Mouse (Mus musculus): Measurements from ENCODE around the gene R3hdm2. TPM values are rescaled to one million over a fixed set of nuclear protein-coding genes. Genes with fewer than 3 reads are reported as not detected.
A peak's percentile ranks its signal among the peaks of the same experiment; 100 is the strongest.

R3hdm2 gene
- total and polyA plus RNA-seq, 3 experiments = 8.2 to 60.6 TPM; not detected in 1

DNA sequence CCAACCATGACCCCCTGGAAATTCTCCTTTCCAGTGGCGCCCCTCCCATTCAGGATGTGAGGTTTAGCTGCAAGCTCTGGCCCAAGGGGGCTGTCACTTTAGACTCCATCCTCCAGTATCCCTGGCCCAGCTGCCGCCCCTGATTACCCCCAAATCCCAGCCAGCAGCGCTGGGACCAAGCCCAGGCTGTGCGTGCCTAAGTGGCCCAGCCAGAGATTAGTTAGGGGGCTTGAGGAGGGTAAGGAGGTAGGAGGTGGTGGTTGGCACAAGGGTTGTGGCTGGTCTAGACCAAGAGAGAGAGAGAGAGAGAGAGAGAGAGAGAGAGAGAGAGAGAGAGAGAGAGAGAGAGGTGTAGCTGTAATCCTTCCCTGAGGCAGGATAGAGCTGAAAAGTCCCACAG, 151.4 kb downstream of the R3hdm2 start:
- Histone ChIP-seq H3K9me3 (replicated peaks; ENCODE audit: insufficient read depth, low read length) (no peaks in the 10 kb centered on the region), H3K27me3 (ENCODE audit: control insufficient read depth in 1 of 2, insufficient read depth in 2 of 2, low read length in 2 of 2) (peaks cover 8 to 18% of the 10 kb centered on the region in 2 experiments), H3K4me1 (ENCODE audit: control insufficient read depth in 1 of 2, insufficient read depth in 2 of 2, low read length in 2 of 2) (peaks cover 0 to 7% of the 10 kb centered on the region in 2 experiments; a peak in 1 of 4 replicates), H3K9ac (ENCODE audit: control insufficient read depth, low read depth, low read length, poor library complexity, severe bottlenecking) (no peak overlapping the region), H3K4me3 (ENCODE audit: control insufficient read depth in 1 of 2, insufficient read depth in 1 of 2, low read depth in 2 of 2, low read length in 2 of 2) (no peak overlapping the region), H3K36me3 (ENCODE audit: control insufficient read depth in 1 of 2, insufficient read depth in 2 of 2, low read length in 2 of 2) (no peaks in the 10 kb centered on the region), H3K27ac (ENCODE audit: control insufficient read depth, low read depth, low read length) (no peak overlapping the region), H3K79me2 (ENCODE audit: control insufficient read depth, insufficient read depth, low read length, poor library complexity) (no peaks in the 10 kb centered on the region)
- TF ChIP-seq RCOR1 (IDR thresholded peaks at IDR 0.05; ENCODE audit: low read depth, low read length) (no peak), GABPA (IDR thresholded peaks at IDR 0.05; ENCODE audit: low read depth, low read length) (no peak), MAX (IDR thresholded peaks at IDR 0.05; ENCODE audit: low read length) (no peak), ZNF384 (IDR thresholded peaks at IDR 0.05; ENCODE audit: low read depth, low read length) (no peak), ZKSCAN1 (IDR thresholded peaks at IDR 0.05; ENCODE audit: low read depth, low read length) (no peak), MAZ (IDR thresholded peaks at IDR 0.05; ENCODE audit: low read depth, low read length) (no peak), TAL1 (IDR thresholded peaks at IDR 0.05; ENCODE audit: low read length) (no peak), CHD2 (IDR thresholded peaks at IDR 0.05; ENCODE audit: low read length) (no peak), ETS1 (IDR thresholded peaks at IDR 0.05; ENCODE audit: low read depth, low read length) (no peak), USF1 (IDR thresholded peaks at IDR 0.05; ENCODE audit: low read depth, low read length) (no peak), MAFK (IDR thresholded peaks at IDR 0.05; ENCODE audit: borderline replicate concordance, low read depth, low read length) (no peak), BHLHE40 (IDR thresholded peaks at IDR 0.05; ENCODE audit: borderline replicate concordance, low read depth, low read length) (no peak), CHD1 (IDR thresholded peaks at IDR 0.05; ENCODE audit: low read depth, low read length) (no peak), EP300 (IDR thresholded peaks at IDR 0.05; ENCODE audit: low read depth in 1 of 2, low read length in 2 of 2) (no peak), MYC (IDR thresholded peaks at IDR 0.05; ENCODE audit: low read depth, low read length) (no peak)
- no peak for DNase-seq (ENCODE audit: low read depth, low spot score)

DNA sequence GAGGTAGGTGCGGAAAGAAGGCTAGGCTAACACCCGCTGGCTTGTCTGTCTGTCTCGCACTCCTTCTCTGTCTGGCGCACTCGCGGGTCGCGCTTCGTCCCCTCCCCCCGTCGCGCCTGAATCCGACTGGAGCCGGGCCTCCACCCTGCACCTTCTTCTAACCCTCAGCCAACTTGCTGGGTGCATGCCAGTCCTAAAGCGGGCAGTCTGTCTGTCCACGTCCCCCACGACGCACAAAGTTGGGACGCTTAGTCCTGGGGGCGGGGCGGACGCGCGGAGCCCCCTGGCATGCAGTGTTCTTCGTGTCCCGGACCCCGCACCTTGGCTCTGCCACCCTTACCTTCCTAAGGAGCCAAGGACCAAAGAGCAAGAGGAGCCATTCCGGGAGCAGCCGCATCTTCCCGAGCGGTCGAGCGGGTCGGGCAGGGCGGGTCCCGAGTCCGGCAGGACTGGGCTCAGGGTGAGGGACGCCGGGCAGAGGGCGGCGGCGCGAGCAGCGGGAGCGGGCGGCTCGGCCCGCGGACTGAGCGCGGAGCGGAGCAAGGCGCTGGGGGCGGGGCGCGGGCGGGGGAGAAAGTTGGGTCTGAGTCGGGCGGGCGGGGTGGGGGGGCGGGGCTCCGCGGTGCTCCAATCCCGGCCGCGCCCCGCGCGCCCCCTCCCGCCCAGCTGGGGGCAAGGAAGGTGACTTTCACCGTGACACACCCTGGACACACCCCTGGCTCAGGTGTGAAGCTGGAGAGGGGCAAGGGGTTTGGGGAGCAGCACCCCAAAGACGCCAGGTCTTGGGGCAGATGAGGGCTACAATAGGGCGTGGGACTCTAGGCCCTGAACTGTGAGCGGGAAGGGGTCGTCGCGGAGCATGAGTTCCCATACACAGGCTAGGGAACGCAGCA, 154.2 kb downstream of the R3hdm2 start, which contains the start of gene Nxph4:
Gene Nxph4 (minus strand): TSS at position 524 of the 893 bp plus-strand sequence.
- DNase-seq (ENCODE audit: low read depth, low spot score) = no peak
- Histone ChIP-seq H3K4me1 (ENCODE audit: control insufficient read depth in 1 of 2, insufficient read depth in 2 of 2, low read length in 2 of 2) (peaks cover 0 to 13% of the 10 kb centered on the region in 2 experiments; a peak in 2 of 4 replicates), H3K9me3 (replicated peaks; ENCODE audit: insufficient read depth, low read length) (no peaks in the 10 kb centered on the region), H3K4me3 (ENCODE audit: control insufficient read depth in 1 of 2, insufficient read depth in 1 of 2, low read depth in 2 of 2, low read length in 2 of 2) (peak within 1 kb of the TSS; percentile 38 to 48; a peak in 3 of 4 replicates), H3K9ac (ENCODE audit: control insufficient read depth, low read depth, low read length, poor library complexity, severe bottlenecking) (peak within 1 kb of the TSS; percentile 54; the same call in 1 of the 2 replicates), H3K27me3 (ENCODE audit: control insufficient read depth in 1 of 2, insufficient read depth in 2 of 2, low read length in 2 of 2) (peaks cover 8 to 18% of the 10 kb centered on the region in 2 experiments), H3K27ac (ENCODE audit: control insufficient read depth, low read depth, low read length) (no peak within 1 kb of the TSS), H3K36me3 (ENCODE audit: control insufficient read depth in 1 of 2, insufficient read depth in 2 of 2, low read length in 2 of 2) (no peaks in the 10 kb centered on the region), H3K79me2 (ENCODE audit: control insufficient read depth, insufficient read depth, low read length, poor library complexity) (no peaks in the 10 kb centered on the region)
- TF ChIP-seq POLR2A (IDR thresholded peaks at IDR 0.05; ENCODE audit: control insufficient read depth in 1 of 2, insufficient read depth in 1 of 2, low read depth in 1 of 2, low read length in 2 of 2, poor library complexity in 1 of 2) = no peak

Measured in MEL (cell line).